Mouse (Mus musculus): Measurements from ENCODE around the gene Megf11.

GRCm38 (mm10) chr9:64739001-64739400, 353.6 kb downstream of the Megf11 start:
- TF ChIP-seq POLR2A (IDR thresholded peaks at IDR 0.05; ENCODE audit: borderline replicate concordance, extremely low read depth, low read depth, low read length) = no peak
- no peak for TF ChIP-seq CTCF (IDR thresholded peaks at IDR 0.05; ENCODE audit: insufficient read depth, low read length)
